Mouse (Mus musculus) natural killer cell, adult 2 months (primary cell): ENCODE results near the gene Sort1.

Experiments
- DNase-seq, 2 experiments: peaks; one replicate each; pipeline ENCODE4 v3.0.0; 2022; ENCODE audit warnings: low spot score in 2 of 2

Sort1 gene

DNA sequence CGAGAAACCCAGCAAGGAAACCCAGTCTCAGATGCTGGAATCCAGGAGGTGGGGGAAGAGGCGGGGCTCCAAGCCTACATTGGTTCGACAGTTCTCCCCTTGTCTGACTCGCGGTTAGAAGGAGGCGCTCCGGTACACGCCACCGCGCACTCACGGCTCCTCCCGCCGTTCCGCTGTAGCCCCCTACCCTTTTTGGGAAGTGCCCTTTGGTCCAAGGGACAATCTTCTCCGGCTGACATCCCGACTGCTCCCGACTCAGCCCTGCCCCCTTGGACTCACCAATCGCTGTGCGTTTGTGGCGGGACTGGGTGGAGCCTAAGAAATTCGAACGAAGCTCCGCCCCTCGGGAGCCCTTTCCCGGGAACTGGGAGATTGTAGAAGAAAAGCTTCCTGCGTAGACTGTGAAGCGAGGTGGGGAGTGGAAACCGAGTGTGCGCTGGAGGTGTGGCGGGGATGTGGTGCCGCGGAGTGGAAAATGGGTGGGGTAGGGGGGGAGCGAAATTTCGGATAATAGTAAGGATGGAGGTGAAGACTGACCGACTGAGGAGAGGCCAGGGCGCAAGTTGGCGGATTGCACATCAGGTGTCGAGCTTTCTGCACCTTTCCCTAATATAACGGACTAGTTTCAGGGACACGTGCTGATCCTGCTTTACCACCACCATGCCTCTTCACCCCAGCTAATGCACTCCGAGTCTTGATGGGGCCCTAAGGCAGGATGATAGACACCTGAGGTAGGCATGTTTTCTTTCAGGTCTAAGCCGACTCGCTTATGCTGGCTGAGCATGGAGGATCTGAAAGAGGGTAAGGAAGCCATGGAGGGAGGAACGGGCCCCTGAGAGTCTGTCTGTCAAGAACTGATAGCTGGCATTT, 99.8 kb downstream of the Sort1 start, which contains the start of gene Psrc1:
TSS of gene Psrc1 (plus strand) at position 355 of the 870 bp plus-strand sequence.
- DNase-seq = peak; percentile 18 to 23

DNA sequence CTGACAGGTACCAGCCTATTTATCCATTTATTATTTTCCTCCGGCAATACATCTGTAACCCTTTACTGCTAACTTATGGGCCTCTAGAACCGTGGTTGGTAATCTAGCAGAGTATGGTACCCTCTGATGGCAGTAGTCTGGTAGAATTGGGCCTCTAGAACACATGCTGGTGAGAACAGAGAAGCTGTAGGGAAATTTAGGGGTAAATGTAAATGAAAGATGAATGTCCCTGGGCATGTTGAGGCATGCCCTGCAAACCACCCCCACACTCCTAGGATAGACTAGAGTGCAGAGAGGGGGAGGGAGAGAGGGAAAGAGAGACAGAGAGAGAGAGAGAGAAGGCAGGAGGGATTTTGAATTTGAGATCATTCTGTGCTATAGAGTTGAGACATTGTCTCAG, 100.5 kb downstream of the Sort1 start:
- DNase-seq = no peak

- DNase-seq = no peak
Measured at GRCm38 (mm10) chr3:108386186-108386585, 102.3 kb downstream of the Sort1 start.

- peak; percentile 93 to 96 for DNase-seq
Measured at GRCm38 (mm10) chr3:108389111-108389545, 105.2 kb downstream of the Sort1 start.

- no peak for DNase-seq
Measured at GRCm38 (mm10) chr3:108392299-108392698, 108.4 kb downstream of the Sort1 start.

- no peak for DNase-seq
Measured at GRCm38 (mm10) chr3:108392793-108393192, 108.9 kb downstream of the Sort1 start.

- DNase-seq = no peak
Measured at GRCm38 (mm10) chr3:108398281-108398680, 114.4 kb downstream of the Sort1 start.

DNA sequence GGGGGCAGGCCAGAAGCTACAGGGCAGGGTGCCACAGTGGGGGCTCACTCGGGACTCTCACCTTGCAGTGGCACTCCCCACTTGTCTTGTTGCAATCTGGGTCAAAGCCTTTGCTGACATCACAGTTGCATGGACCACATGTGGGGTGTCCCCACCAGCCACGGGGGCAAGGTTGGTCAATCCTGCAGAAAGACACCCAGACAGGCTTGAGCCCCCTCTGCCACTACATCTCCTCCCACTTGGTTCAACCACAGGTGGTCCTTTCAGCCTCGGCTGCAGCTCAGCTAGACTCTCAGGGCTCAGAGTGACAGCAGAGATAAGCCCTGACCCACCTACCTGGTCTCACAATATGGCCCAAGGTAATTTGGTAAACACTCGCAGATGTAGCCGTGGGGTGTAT, 116.6 kb downstream of the Sort1 start:
- no peak for DNase-seq

- peak; percentile 83 to 94 for DNase-seq
Measured at GRCm38 (mm10) chr3:108401692-108402527, 118.0 kb downstream of the Sort1 start.

DNA sequence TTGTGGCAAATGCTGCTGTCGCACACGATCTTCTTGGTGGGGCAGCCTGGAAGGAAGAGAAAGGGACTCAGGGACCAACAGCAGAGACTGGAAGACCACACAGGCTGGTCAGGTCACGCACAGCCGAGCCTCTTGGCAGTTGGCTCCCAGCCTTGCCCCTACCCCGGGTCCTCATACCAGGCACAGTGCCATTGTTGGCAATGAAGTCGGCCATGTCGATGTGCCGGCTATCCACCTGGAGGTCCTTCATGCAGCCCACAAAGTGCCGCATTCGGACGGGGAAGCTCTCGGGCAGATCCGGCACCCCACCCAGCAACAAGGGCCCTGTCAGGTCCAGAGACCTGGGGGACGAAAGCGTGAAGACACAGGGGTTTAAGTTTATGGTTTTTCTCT, 118.6 kb downstream of the Sort1 start:
- no peak for DNase-seq

- no peak for DNase-seq
Measured at GRCm38 (mm10) chr3:108405536-108406305, 121.8 kb downstream of the Sort1 start.

- DNase-seq = no peak
Measured at GRCm38 (mm10) chr3:108406306-108406885, 122.5 kb downstream of the Sort1 start.

GRCm38 (mm10) chr3:108408517-108409008, 124.7 kb downstream of the Sort1 start:
- no peak for DNase-seq

DNA sequence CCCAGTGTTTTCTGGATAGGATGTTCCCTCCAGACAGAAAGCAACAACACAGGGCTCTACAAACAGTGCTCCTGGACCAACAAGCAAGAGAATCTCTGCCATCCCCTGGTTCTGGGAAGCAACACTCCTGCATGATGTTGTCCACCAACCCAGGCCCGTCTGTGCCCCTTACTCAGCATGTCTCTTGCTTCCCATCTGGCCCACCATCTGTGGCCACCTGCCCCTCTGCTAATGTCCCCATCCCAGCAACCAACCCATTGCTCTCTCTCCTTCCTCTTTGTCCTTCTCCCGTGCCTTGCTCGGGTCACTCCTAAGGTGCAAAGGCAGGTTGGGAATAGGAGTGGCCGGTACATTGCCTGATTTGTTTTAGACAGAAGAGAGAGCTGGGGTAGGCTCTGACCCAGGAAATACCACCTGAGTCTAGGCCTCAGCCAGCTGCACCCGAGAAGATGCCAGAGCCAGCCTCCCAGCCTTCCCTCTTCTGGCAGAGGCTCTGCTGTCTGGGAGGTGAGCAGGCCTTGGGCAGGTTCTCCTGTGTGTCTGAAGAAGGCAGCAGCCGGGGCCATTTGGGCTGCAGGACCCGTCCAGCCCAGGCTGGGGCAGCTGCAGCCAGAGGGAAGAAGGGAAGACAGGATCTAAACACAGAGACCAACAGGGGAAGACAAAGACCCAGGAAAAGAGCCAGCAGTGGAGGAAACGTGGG, 125.9 kb downstream of the Sort1 start:
- no peak for DNase-seq

DNA sequence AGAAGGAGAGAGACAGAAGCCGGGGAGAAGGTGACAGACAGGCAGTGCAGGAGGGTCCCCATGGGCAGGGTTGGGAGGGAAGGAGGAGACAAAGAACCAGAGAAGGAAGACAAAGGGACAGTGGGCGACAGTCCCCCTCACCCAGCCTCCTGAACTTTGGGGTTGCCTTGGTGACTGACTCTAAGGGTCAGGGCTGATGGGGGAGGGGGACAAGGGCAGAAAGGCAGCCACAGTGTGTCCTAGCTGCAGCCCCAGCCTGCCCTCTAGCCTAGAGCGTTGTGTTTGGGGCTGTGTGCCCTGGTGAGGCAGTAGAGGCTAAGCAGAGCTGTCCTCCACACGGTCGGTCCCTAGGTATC, 126.5 kb downstream of the Sort1 start:
- no peak for DNase-seq
